Mouse (Mus musculus) hindbrain, embryonic 13.5 days (tissue): ENCODE measurements at regions not wholly inside any gene's neighbourhood (a gene's known extent, or its start where the extent isn't known, plus 50 kb on each side); places are given as distances from the start of the nearest gene placed in this dataset.
A peak's percentile ranks its signal among the peaks of the same experiment; 100 is the strongest.

ENCODE experiments used
- ATAC-seq: fragments of 200-750 bp; cut with Nextera tagmentation; 2 replicates; pipeline ENCODE4 v1.8.0; 2017; ENCODE audit warnings: moderate TSS enrichment; ENCODE audit not compliant: low FRiP score
- H3K27ac ChIP-seq: fragments of 300-500 bp; sonication (generic); 2 replicates; pipeline ENCODE4 v1.5.1; 2015; ENCODE audit warnings: inconsistent platforms, mild to moderate bottlenecking, moderate library complexity
- H3K27me3 ChIP-seq: fragments of 300-500 bp; sonication (generic); 2 replicates; pipeline ENCODE4 v1.6.1; 2015; ENCODE audit warnings: mild to moderate bottlenecking, inconsistent platforms
- H3K36me3 ChIP-seq: fragments of 300-500 bp; sonication (generic); 2 replicates; pipeline ENCODE4 v1.6.1; 2015; ENCODE audit warnings: mild to moderate bottlenecking, inconsistent platforms
- H3K4me1 ChIP-seq: fragments of 300-500 bp; sonication (generic); replicated peaks from 2 replicates; pipeline ENCODE4 v1.6.1; 2015; ENCODE audit warnings: inconsistent platforms
- H3K4me2 ChIP-seq: fragments of 300-500 bp; sonication (generic); 2 replicates; pipeline ENCODE4 v1.6.1; 2015; ENCODE audit warnings: inconsistent platforms, mild to moderate bottlenecking, moderate library complexity
- H3K4me3 ChIP-seq: fragments of 300-500 bp; sonication (generic); 2 replicates; pipeline ENCODE4 v1.5.1; 2015; ENCODE audit warnings: mild to moderate bottlenecking, inconsistent platforms
- H3K9ac ChIP-seq: fragments of 300-500 bp; sonication (generic); 2 replicates; pipeline ENCODE4 v1.6.1; 2015; ENCODE audit warnings: mild to moderate bottlenecking, inconsistent platforms
- H3K9me3 ChIP-seq: fragments of 300-500 bp; sonication (generic); 2 replicates; pipeline ENCODE4 v1.6.1; 2016; ENCODE audit warnings: inconsistent platforms
- WGBS: fragments of 180-500 bp; shearing (Covaris S2); methylation state at CpG from one replicate; pipeline ENCODE4 v1.1.7; 2015; 5-methylcytosine and 5-hydroxymethylcytosine counted together

DNA sequence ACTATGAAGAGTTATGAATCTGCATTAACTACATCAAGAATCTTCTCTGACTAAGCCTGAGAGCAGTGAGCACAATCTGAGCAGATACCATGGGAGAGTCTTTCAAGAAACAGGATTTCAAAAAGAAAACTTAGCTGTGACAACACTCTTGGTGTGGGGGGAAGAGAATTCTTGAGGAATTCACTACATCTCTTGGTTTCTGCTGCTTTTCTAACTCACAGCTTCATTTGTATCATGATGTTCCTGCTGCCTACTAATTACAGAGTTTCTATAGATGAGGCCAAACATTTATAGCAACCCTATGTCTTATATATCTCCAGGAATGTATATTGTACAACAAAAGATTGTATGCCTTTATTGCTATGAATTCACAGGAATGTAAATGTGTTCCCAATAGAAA is 242.2 kb upstream of the Pitrm1 start:
- Histone ChIP-seq H3K27me3 (no peaks in the 10 kb centered on the region), H3K4me3 (no peak overlapping the region), H3K4me2 (no peak overlapping the region), H3K4me1 (peaks cover 5% of the 10 kb centered on the region; the same call in 1 of the 2 replicates), H3K9ac (no peak overlapping the region), H3K36me3 (no peaks in the 10 kb centered on the region), H3K9me3 (no peaks in the 10 kb centered on the region), H3K27ac (no peak overlapping the region)
- ATAC-seq: no peak

DNA sequence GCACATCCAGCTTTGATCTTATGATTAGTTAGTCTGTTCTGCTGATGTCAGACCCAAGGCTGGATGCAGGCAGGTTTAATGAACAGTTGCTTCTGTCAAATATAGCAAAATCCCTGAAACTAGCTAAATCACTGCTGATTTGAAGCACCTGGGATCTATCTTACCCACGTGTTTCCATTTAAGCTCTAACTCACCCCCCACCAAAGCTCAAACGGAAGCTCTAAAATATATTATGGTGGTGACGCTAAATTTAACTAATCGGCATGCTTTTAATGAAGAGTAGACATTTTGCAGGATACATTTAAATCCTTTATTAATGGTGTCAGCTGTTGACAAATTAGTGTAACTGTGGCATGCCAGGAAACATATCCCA is 241.3 kb upstream of the Pitrm1 start:
- WGBS: 56% methylated on average over 4 of the region's 4 CpGs
- no peak overlapping the region for H3K4me3 ChIP-seq
- H3K9ac ChIP-seq: no peak overlapping the region
- no peak overlapping the region for H3K4me2 ChIP-seq
- peaks cover 5% of the 10 kb centered on the region; the same call in 1 of the 2 replicates for H3K4me1 ChIP-seq
- no peaks in the 10 kb centered on the region for H3K36me3 ChIP-seq
- no peak for ATAC-seq
- H3K27me3 ChIP-seq: no peaks in the 10 kb centered on the region
- H3K27ac ChIP-seq: no peak overlapping the region
- no peaks in the 10 kb centered on the region for H3K9me3 ChIP-seq

DNA sequence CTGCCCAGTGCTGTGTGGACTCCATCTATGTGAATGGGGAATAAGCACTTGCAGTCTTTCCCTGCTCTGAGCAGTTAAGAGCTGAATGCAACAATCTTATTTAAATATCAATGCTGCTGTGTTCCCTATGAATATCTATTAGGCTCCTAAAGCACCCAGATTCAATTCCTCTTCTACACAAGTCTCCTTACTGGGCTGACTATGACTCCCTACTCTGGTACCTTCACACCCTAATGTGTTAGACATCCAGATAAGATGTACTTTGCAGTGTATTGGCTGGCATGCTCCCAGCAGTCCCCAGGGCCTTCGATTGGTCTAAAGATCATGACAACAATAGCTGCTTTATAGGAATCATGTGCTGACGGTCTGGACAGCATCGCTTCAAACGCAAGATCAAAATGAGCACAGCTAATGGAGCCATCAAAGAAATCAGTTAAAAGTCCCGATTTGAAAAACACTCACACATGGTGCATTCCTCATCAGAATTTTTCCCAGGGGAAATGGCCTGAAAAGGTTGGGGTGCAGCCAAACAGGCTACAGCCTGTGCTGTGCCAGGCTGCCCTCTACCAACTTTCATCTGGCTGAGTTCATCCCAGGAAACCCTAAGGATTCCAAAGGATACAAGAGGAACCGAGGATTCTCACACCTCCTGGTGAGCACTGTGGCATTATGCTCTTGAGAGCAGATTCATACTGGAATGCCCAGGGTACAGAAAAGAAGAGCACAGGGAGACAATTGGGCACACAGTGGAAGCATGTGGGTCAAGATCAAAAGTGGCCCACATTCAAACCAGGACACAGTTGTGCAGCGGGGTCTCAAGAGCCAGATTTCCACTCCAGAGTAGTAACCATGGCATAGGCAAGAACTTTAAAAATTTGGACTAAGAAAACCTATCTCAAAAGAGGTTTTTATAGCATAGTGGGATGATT is 240.7 kb upstream of the Pitrm1 start:
- no peaks in the 10 kb centered on the region for H3K36me3 ChIP-seq
- H3K9ac ChIP-seq: no peak overlapping the region
- no peak overlapping the region for H3K4me3 ChIP-seq
- ATAC-seq: peak; percentile 88
- no peaks in the 10 kb centered on the region for H3K27me3 ChIP-seq
- no peaks in the 10 kb centered on the region for H3K9me3 ChIP-seq
- peak overlapping the region; percentile 44; the same call in 1 of the 2 replicates for H3K27ac ChIP-seq
- H3K4me1 ChIP-seq: peaks cover 5% of the 10 kb centered on the region; the same call in 1 of the 2 replicates
- no peak overlapping the region for H3K4me2 ChIP-seq
- WGBS: 54% methylated on average over 7 of the region's 7 CpGs

DNA sequence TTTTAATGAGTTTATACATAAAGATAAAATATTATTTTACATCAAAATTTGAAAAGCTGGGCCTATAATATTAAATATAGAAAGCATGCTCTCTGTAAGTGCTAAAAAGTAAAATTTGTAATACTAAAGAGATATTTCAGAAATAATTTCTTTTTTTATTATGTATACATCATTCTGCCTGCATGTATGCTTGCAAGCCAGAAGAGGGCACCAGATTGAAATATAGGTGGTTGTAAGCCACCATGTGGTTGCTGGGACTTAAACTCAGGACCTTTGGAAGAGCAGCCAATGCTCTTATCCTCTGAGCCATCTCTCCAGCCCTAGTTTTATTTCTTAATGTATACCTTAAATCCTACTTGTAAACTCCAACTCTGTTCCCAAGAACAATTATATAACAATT is 231.7 kb upstream of the Pitrm1 start:
- ATAC-seq: no peak
- no peak overlapping the region for H3K27ac ChIP-seq

DNA sequence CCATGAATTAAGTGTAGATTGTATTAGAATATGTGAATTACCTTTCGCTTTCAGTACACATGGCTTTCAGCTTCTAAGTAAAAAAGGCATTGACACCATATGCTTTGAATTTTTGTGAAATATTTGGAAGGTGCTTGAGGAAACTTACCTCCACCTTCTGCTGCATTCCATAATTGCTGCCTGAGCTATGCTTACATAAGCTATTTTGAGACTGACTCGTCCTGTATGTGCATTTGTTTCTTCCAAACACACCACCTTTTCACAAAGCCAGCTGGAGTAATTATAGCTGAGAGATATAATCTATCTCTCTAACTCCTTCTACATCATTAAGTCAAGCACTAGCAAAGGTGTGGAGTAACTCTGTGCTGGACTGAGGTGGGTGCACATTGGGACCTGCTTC is 224.0 kb upstream of the Pitrm1 start:
- no peak for ATAC-seq
- H3K4me2 ChIP-seq: no peak overlapping the region
- H3K9ac ChIP-seq: no peak overlapping the region
- H3K36me3 ChIP-seq: no peaks in the 10 kb centered on the region
- no peak overlapping the region for H3K4me3 ChIP-seq
- 80% methylated on average over 2 of the region's 2 CpGs for WGBS
- no peaks in the 10 kb centered on the region for H3K9me3 ChIP-seq
- no peaks in the 10 kb centered on the region for H3K27me3 ChIP-seq
- H3K27ac ChIP-seq: no peak overlapping the region
- no peaks in the 10 kb centered on the region for H3K4me1 ChIP-seq

More for the DNA sequence above, 231.7 kb upstream of the Pitrm1 start:
- H3K36me3 ChIP-seq: no peaks in the 10 kb centered on the region
- H3K4me3 ChIP-seq: no peak overlapping the region
- H3K27me3 ChIP-seq: no peaks in the 10 kb centered on the region
- H3K4me2 ChIP-seq: no peak overlapping the region
- no peak overlapping the region for H3K9ac ChIP-seq
- no peaks in the 10 kb centered on the region for H3K9me3 ChIP-seq
- no peaks in the 10 kb centered on the region for H3K4me1 ChIP-seq

DNA sequence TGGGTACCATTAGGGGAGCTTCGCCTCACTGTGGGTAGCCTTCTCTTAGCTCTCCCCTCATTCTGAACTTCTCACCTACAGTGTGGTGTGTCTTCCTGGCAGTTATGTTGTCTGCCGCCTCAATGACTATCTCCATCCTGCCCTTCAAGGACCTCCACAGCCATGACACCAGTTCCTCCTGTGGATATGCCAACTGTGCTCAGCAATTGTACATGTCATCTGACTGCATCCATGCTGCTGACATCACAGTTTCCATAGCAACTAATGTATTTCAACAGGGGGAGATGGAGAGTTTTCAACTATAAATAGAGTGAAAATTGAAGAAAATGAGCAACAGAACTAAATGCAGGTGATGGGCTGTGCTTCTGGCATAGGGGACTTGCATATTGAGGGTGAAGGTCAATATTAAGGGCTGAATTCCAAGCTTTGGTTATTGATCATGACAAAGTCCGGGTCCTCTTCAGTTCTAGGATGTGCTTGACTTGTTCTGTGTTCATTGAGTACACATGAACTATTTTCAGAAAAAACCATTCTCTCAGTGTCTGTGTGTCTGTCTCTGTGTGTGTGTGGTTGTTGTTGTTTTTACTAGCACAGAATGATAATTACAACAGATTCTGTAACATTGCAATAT is 217.5 kb upstream of the Pitrm1 start:
- no peaks in the 10 kb centered on the region for H3K9me3 ChIP-seq
- no peak overlapping the region for H3K9ac ChIP-seq
- WGBS: 89% methylated on average over 3 of the region's 3 CpGs
- no peak overlapping the region for H3K4me2 ChIP-seq
- H3K4me1 ChIP-seq: no peaks in the 10 kb centered on the region
- H3K27me3 ChIP-seq: no peaks in the 10 kb centered on the region
- no peak; the same call in 1 of the 2 replicates for ATAC-seq
- H3K36me3 ChIP-seq: no peaks in the 10 kb centered on the region
- H3K4me3 ChIP-seq: no peak overlapping the region
- no peak overlapping the region for H3K27ac ChIP-seq

DNA sequence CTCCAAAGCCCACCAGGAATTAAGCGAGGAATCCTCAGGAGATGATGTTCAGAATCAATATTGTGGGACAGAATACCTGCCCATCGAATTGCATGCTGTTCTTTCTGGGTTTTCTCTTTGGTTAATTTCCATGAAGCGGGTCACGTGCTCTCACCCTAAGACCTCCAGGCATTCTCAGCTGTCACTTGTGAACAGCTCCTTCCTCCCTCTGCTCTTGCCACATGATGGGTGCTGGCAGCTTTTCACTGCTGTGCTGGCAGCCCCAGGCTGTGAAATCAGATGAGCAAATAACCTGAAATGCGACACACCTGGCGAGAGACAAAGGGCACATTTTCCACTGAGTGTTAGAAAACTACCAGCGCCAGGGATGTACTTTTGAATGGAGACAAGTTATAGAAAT is 207.8 kb upstream of the Pitrm1 start:
- H3K4me2 ChIP-seq: no peak overlapping the region
- no peaks in the 10 kb centered on the region for H3K9me3 ChIP-seq
- no peak overlapping the region for H3K27ac ChIP-seq
- WGBS: 73% methylated on average over 7 of the region's 7 CpGs
- no peak for ATAC-seq
- no peak overlapping the region for H3K4me3 ChIP-seq
- H3K9ac ChIP-seq: no peak overlapping the region
- H3K36me3 ChIP-seq: no peaks in the 10 kb centered on the region
- H3K27me3 ChIP-seq: no peaks in the 10 kb centered on the region
- H3K4me1 ChIP-seq: peaks cover 4% of the 10 kb centered on the region; the same call in 1 of the 2 replicates

DNA sequence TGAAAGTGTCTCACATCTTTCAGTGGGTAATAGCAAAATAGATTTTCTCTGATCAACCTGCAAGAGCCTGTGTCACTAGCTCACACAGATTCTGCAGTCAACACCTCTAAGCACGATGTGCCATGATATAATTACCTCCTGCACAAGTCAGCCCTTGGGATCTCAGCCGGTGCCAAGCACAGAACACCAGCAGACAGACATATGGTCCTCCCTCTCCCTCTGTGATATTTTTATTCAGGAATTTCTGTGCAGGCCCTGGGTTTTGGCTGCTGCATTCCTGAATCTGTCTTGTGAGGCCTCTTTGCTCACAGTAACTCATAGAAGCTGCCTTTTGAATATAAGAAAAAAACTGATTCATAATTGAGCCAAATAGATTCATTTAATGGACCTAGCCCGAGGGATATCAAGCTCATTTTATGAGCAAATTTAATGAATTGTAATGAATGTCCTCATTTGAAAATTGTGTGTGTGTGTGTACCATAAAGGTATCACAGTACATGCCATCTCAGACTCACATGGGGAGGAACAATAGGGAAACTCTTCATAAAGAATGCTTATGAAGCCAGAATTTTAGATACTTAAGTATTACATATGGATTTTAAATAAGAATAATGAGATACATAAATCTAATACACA is 206.7 kb upstream of the Pitrm1 start:
- Histone ChIP-seq H3K9me3 (no peaks in the 10 kb centered on the region), H3K4me2 (no peak overlapping the region), H3K27ac (no peak overlapping the region), H3K4me1 (peaks cover 4% of the 10 kb centered on the region; the same call in 1 of the 2 replicates), H3K4me3 (no peak overlapping the region), H3K36me3 (no peaks in the 10 kb centered on the region), H3K27me3 (no peaks in the 10 kb centered on the region), H3K9ac (no peak overlapping the region)
- 47% methylated on average over 3 of the region's 3 CpGs for WGBS
- peak; percentile 83 for ATAC-seq

DNA sequence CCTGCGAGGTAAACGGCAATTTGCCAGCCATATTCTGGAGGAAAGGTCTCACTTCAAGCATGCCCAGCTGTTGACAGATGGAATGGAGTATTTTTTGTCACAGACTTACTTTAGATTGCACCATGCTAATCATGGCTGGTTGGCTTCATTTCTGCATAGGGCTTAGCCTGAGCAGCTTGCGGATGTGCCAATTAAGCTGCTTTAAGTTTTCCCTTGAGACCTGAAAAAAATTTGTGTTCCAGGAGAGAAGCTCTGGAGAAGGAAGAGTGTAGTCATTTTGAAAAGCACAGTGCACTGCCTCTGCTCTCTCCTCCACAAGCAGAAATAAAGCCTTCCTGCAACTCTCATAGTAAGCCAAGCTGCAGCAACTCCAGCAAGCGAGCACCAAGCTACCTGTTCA is 182.8 kb upstream of the Pitrm1 start:
- Histone ChIP-seq H3K4me2 (no peak overlapping the region), H3K4me3 (no peak overlapping the region), H3K36me3 (no peaks in the 10 kb centered on the region), H3K4me1 (no peaks in the 10 kb centered on the region), H3K9ac (no peak overlapping the region), H3K27ac (no peak overlapping the region), H3K9me3 (no peaks in the 10 kb centered on the region), H3K27me3 (no peaks in the 10 kb centered on the region)
- 89% methylated on average over 4 of the region's 4 CpGs for WGBS
- ATAC-seq: no peak

DNA sequence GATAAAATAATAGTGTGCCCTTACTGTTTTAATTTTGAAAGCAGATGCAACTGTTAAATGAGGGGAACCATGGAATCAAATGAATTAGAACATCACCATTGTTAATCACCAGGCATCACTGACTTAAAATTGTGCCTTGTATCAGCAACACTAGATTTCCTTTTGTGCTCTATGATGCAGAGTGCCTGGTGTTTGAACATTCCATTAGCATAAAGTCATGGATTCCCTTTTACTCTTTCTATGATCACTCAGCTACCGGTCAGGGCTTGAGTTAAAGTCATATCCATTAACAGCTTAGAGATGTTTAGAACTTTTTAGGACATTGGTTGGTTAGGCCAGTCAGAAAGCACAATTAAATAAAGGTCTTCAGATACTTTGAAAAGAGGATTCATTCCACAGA is 180.3 kb upstream of the Pitrm1 start:
- no peak for ATAC-seq
- Histone ChIP-seq H3K9me3 (no peaks in the 10 kb centered on the region), H3K4me3 (no peak overlapping the region), H3K27ac (no peak overlapping the region), H3K4me2 (no peak overlapping the region), H3K4me1 (no peaks in the 10 kb centered on the region), H3K9ac (no peak overlapping the region), H3K27me3 (no peaks in the 10 kb centered on the region), H3K36me3 (no peaks in the 10 kb centered on the region)
- WGBS: 87% methylated on average over 1 of the region's 1 CpGs

DNA sequence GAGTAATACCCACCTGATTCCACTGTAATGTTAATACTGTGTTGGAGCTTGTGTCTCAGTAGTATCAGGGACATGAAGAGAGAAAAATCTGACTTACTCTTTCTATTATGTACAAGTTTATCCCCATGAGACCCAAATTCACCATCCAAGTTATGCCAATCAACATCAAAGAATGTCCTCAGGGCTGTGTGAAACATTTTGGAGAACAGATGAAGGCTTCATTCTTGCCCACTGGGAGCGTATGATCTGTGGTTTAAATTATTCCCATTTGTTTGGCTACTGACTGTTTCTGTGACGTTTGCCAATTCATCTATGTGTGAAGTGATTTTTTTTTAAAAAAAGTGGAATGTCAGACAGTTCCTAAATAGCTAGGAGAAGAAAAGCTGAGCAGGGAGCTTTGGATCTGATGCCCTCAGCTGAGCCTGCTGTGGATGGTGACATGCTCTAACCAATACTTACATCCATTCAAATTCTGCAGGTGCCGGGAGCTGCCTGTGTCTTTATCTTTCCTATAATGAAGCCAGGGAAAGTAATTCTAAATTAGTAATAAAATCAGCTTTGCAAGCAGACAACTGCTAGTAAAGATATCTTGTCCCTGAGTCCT is 173.3 kb upstream of the Pitrm1 start:
- no peak for ATAC-seq

DNA sequence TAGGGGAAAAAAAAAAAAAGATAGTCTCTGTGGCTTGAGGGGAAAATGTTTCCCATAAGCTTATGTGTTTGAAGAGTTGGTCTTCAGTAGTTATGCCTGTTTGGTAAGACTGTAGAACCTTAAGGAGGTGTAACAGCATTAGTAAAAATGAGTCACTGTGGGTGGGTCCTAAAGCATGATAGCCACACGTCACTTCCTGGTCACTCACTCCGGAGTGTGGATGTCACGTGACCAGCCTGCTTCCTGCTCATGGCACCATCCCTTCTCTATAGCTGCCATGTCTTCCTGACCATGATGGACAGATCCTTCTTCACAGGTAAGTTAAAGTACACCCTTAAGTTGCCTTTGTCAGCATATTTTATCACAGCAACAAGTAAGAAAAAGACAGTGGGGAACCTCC is 170.0 kb upstream of the Pitrm1 start:
- no peaks in the 10 kb centered on the region for H3K36me3 ChIP-seq
- no peaks in the 10 kb centered on the region for H3K4me1 ChIP-seq
- WGBS: 89% methylated on average over 3 of the region's 3 CpGs
- H3K9ac ChIP-seq: no peak overlapping the region
- no peak overlapping the region for H3K27ac ChIP-seq
- H3K4me2 ChIP-seq: no peak overlapping the region
- no peaks in the 10 kb centered on the region for H3K9me3 ChIP-seq
- H3K27me3 ChIP-seq: no peaks in the 10 kb centered on the region
- no peak for ATAC-seq
- H3K4me3 ChIP-seq: no peak overlapping the region

More for the DNA sequence above, 173.3 kb upstream of the Pitrm1 start:
- no peak overlapping the region for H3K4me2 ChIP-seq
- H3K4me1 ChIP-seq: no peaks in the 10 kb centered on the region
- no peak overlapping the region for H3K9ac ChIP-seq
- 75% methylated on average over 3 of the region's 3 CpGs for WGBS
- H3K36me3 ChIP-seq: no peaks in the 10 kb centered on the region
- H3K27me3 ChIP-seq: no peaks in the 10 kb centered on the region
- no peak overlapping the region for H3K4me3 ChIP-seq
- no peak overlapping the region for H3K27ac ChIP-seq
- no peaks in the 10 kb centered on the region for H3K9me3 ChIP-seq
